Mouse (Mus musculus) CH12.LX (cell line): ENCODE results near the gene Myom1. TPM values are rescaled to one million over a fixed set of nuclear protein-coding genes. Genes with fewer than 3 reads are reported as not detected.
A peak's percentile ranks its signal among the peaks of the same experiment; 100 is the strongest.

Experiments
- DNase-seq: peaks from one replicate; pipeline ENCODE4 v3.0.0-alpha.2; 2013; ENCODE audit errors: extremely low read depth
- H3K27ac ChIP-seq: 2 replicates; pipeline ENCODE4 v1.5.1; 2012; ENCODE audit warnings: low read depth, mild to moderate bottlenecking, control low read depth, moderate library complexity; ENCODE audit not compliant: insufficient read depth
- H3K27me3 ChIP-seq: replicated peaks from 2 replicates; pipeline ENCODE3; 2012; ENCODE audit warnings: inconsistent platforms
- H3K36me3 ChIP-seq, 2 experiments: replicated peaks in 1 of 2; 2 replicates each; pipeline versions ENCODE3 to v1.6.1; 2012; ENCODE audit warnings: inconsistent platforms in 1 of 2, low read length in 1 of 2, mild to moderate bottlenecking in 1 of 2, mixed read lengths in 1 of 2, moderate library complexity in 1 of 2; ENCODE audit not compliant: control insufficient read depth in 1 of 2, insufficient read depth in 1 of 2
- H3K4me1 ChIP-seq, 2 experiments: 2 replicates each; pipeline ENCODE4 v1.6.1; 2012; ENCODE audit warnings: inconsistent platforms in 1 of 2, moderate library complexity in 1 of 2; ENCODE audit not compliant: insufficient read depth in 2 of 2, control insufficient read depth in 1 of 2
- H3K4me2 ChIP-seq: 2 replicates; pipeline ENCODE4 v1.6.1; 2012; ENCODE audit warnings: low read depth, mild to moderate bottlenecking, control low read depth; ENCODE audit not compliant: poor library complexity, insufficient read depth, severe bottlenecking
- H3K4me3 ChIP-seq, 3 experiments: fragments of 150-350 bp in 1 of 3; sonication (generic) in 1 of 3; replicated peaks in 1 of 3; 2 replicates each; pipeline versions ENCODE3 to v1.5.1; 2011 to 2012; ENCODE audit warnings: low read depth in 2 of 3, low read length in 2 of 3, mild to moderate bottlenecking in 2 of 3, moderate library complexity in 2 of 3, control low read depth in 1 of 3, improper control_type of control experiment in 1 of 3, inconsistent platforms in 1 of 3, mixed read lengths in 1 of 3; ENCODE audit not compliant: poor library complexity in 1 of 3
- H3K79me2 ChIP-seq: replicated peaks from 2 replicates; pipeline ENCODE4 v1.6.1; 2012; ENCODE audit warnings: mild to moderate bottlenecking, moderate library complexity; ENCODE audit not compliant: control insufficient read depth, poor library complexity, insufficient read depth, severe bottlenecking; ENCODE audit errors: extremely low read depth
- H3K9ac ChIP-seq: 2 replicates; pipeline ENCODE4 v1.6.1; 2012; ENCODE audit warnings: low read depth, mild to moderate bottlenecking, control low read depth, moderate library complexity; ENCODE audit not compliant: insufficient read depth
- H3K9me3 ChIP-seq: replicated peaks from 2 replicates; pipeline ENCODE3; 2012; ENCODE audit warnings: low read length, inconsistent platforms, mixed read lengths
- BHLHE40 ChIP-seq: IDR thresholded peaks from 2 replicates; pipeline ENCODE4 v1.6.1; 2011; ENCODE audit warnings: mild to moderate bottlenecking, low read depth, low read length, improper control_type of control experiment
- CHD1 ChIP-seq: IDR thresholded peaks from 2 replicates; pipeline ENCODE4 v1.6.1; 2012; ENCODE audit warnings: low read depth, low read length, improper control_type of control experiment, inconsistent platforms
- CTCF ChIP-seq, 2 experiments: IDR thresholded peaks in 1 of 2; conservative IDR thresholded peaks in 1 of 2; 2 replicates each; pipeline ENCODE4 v1.5.1; 2011 to 2012; ENCODE audit warnings: low read depth in 2 of 2, low read length in 2 of 2, improper control_type of control experiment in 1 of 2, inconsistent platforms in 1 of 2, mild to moderate bottlenecking in 1 of 2, moderate library complexity in 1 of 2
- E2F4 ChIP-seq: IDR thresholded peaks from 2 replicates; pipeline ENCODE4 v1.6.1; 2011; ENCODE audit warnings: low read depth, low read length, improper control_type of control experiment; ENCODE audit not compliant: insufficient replicate concordance
- ETS1 ChIP-seq: conservative IDR thresholded peaks from 2 replicates; pipeline ENCODE4 v1.6.1; 2012; ENCODE audit warnings: low read depth, mild to moderate bottlenecking, inconsistent platforms, low read length, improper control_type of control experiment, moderate library complexity
- HCFC1 ChIP-seq: IDR thresholded peaks from 2 replicates; pipeline ENCODE4 v1.6.1; 2012; ENCODE audit warnings: low read depth, mild to moderate bottlenecking, inconsistent platforms, low read length, improper control_type of control experiment
- IRF4 ChIP-seq: IDR thresholded peaks from 2 replicates; pipeline ENCODE4 v1.6.1; 2014; ENCODE audit warnings: low read depth, mild to moderate bottlenecking, inconsistent platforms, low read length, improper control_type of control experiment
- JUND ChIP-seq: conservative IDR thresholded peaks from 2 replicates; pipeline ENCODE4 v1.6.1; 2011; ENCODE audit warnings: low read depth, low read length, improper control_type of control experiment
- KAT2A ChIP-seq: IDR thresholded peaks from 2 replicates; pipeline ENCODE4 v1.6.1; 2012; ENCODE audit warnings: low read length, improper control_type of control experiment, inconsistent platforms; ENCODE audit not compliant: insufficient replicate concordance
- MAFK ChIP-seq: IDR thresholded peaks from 2 replicates; pipeline ENCODE4 v1.6.1; 2011; ENCODE audit warnings: low read length, improper control_type of control experiment; ENCODE audit not compliant: insufficient replicate concordance
- MAZ ChIP-seq: IDR thresholded peaks from 2 replicates; pipeline ENCODE4 v1.6.1; 2012; ENCODE audit warnings: low read depth, mild to moderate bottlenecking, inconsistent platforms, low read length, improper control_type of control experiment, moderate library complexity
- MEF2A ChIP-seq: IDR thresholded peaks from 2 replicates; pipeline ENCODE4 v1.6.1; 2014; ENCODE audit warnings: low read depth, mild to moderate bottlenecking, inconsistent platforms, low read length, improper control_type of control experiment, borderline replicate concordance
- MXI1 ChIP-seq: IDR thresholded peaks from 2 replicates; pipeline ENCODE4 v1.6.1; 2011; ENCODE audit warnings: mild to moderate bottlenecking, low read depth, low read length, improper control_type of control experiment
- SIN3A ChIP-seq: IDR thresholded peaks from 2 replicates; pipeline ENCODE4 v1.6.1; 2012; ENCODE audit warnings: low read length, improper control_type of control experiment, inconsistent platforms
- UBTF ChIP-seq: IDR thresholded peaks from 2 replicates; pipeline ENCODE4 v1.6.1; 2012; ENCODE audit warnings: low read depth, mild to moderate bottlenecking, inconsistent platforms, low read length, improper control_type of control experiment, moderate library complexity
- ZC3H11A ChIP-seq: IDR thresholded peaks from 2 replicates; pipeline ENCODE4 v1.6.1; 2012; ENCODE audit warnings: low read depth, mild to moderate bottlenecking, inconsistent platforms, low read length, improper control_type of control experiment
- ZKSCAN1 ChIP-seq: IDR thresholded peaks from 2 replicates; pipeline ENCODE4 v1.6.1; 2012; ENCODE audit warnings: low read depth, inconsistent platforms, low read length, improper control_type of control experiment, borderline replicate concordance
- ZNF384 ChIP-seq: IDR thresholded peaks from 2 replicates; pipeline ENCODE4 v1.6.1; 2012; ENCODE audit warnings: low read depth, low read length, improper control_type of control experiment, inconsistent platforms
- dilution Hi-C: fragments of 300-500 bp; cut with MboI; formaldehyde crosslinking; loops from 2 replicates; pipeline ENCODE4 v1.14.3; 2020; ENCODE audit warnings: low sequenced_read_pairs; ENCODE audit not compliant: extremely low pct_unique_long_range_greater_than_20kb, extremely low pct_ligation_motif_present
- in situ Hi-C: fragments of 300-500 bp; cut with MboI; formaldehyde crosslinking; loops from 3 replicates; pipeline ENCODE4 v1.14.3; 2019; ENCODE audit warnings: low sequenced_read_pairs, low pct_ligation_motif_present, low pct_unique_long_range_greater_than_20kb, mixed read lengths
- polyA plus RNA-seq: library from polyadenylated mRNA; unstranded; fragments of >175 nt; gene quantifications from 2 replicates; pipeline ENCODE4 v1.2.1, GENCODE M21; 2012; ENCODE audit warnings: low read depth; ENCODE audit not compliant: insufficient read length
- total RNA-seq, 2 experiments: library from RNA; depleted of rRNA; stranded (reverse); fragments of 300-350 nt in 1 of 2; fragments of >200 nt in 1 of 2; gene quantifications; 2 replicates each; pipeline ENCODE4 v1.2.3; 2012 to 2014

Myom1 gene
- total and polyA plus RNA-seq, 3 experiments: 0.26 to 0.93 (median 0.55) TPM

DNA sequence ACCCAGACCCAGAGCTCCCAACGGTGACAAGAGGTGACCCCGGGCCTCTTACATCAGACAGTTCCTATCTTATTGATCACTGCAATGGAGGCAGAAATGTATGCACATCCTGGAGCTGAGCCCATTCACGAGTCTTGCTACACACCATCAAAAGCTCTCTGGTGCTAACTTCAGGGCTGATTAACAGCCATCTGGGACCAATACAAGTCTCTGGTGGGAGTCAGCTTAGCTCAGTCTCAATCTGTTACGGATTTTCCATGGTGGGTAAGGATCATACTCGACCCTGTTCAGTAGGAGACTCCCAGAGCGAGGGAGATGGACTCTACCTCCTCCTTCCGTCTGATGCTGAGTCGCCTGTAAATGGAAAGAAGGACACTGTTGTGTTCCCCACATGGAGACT is 157.3 kb downstream of the Myom1 start:
- no peak for TF ChIP-seq BHLHE40
- no peak for TF ChIP-seq ZNF384
- TF ChIP-seq MXI1: no peak
- TF ChIP-seq KAT2A: no peak
- no peak for TF ChIP-seq CTCF (conservative IDR thresholded peaks at IDR 0.05 in 1 of 2, IDR thresholded peaks at IDR 0.05 in 1 of 2; ENCODE audit: low read depth in 2 of 2, low read length in 2 of 2)
- no peak for TF ChIP-seq IRF4
- no peak for TF ChIP-seq HCFC1
- no peak for TF ChIP-seq E2F4
- TF ChIP-seq SIN3A: no peak
- TF ChIP-seq MAFK: no peak
- TF ChIP-seq CHD1: no peak
- TF ChIP-seq UBTF: no peak
- no peak for TF ChIP-seq MEF2A
- TF ChIP-seq ZC3H11A: no peak
- no peak for TF ChIP-seq ETS1
- TF ChIP-seq JUND: no peak
- no peak for TF ChIP-seq MAZ
- dilution Hi-C loops (no loop called here), in situ Hi-C loops (no loop called here)
- Histone ChIP-seq H3K79me2 (no peaks in the 10 kb centered on the region), H3K27me3 (no peaks in the 10 kb centered on the region), H3K4me1 (peaks cover 0 to 14% of the 10 kb centered on the region in 2 experiments; a peak in 2 of 4 replicates), H3K9ac (no peak overlapping the region), H3K27ac (no peak overlapping the region), H3K4me2 (no peak overlapping the region), H3K4me3 (no peak overlapping the region), H3K9me3 (no peaks in the 10 kb centered on the region), H3K36me3 (no peaks in the 10 kb centered on the region)
- no peak for DNase-seq

DNA sequence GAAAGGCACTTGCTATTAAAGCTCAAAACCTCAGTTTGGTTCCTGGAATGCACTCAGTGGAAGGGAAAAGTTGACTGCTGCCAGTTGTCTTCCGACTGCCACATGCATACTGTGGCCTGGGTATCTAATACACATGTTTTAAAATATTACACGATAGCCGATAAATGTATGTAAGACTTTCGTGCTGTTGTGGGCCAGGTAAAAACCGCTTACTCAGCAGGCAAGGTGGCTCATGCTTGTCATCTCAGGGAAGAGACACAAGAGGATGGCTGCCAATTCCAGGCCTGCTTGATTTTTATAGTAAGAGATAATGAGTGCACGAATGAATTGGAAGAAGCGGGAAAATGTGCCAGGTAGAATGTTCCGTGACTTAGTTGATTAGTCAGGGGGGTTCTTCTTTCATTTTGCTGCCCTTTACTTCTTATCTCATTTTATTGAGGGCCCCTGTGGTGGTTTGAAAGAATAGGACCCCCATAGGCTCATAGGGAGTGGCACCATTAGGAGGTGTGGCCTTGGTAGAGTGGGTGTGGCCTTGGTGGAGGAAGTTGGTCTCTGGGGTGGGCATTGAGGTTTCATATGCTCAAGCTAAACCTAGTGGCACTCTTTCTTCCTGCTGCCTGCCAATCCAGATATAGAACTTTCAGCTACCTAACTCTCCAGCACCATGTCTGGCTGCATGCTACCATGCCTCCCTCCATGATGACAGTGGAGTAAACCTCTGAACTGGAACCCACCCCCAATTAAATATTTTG is 158.0 kb downstream of the Myom1 start:
- Histone ChIP-seq H3K79me2 (no peaks in the 10 kb centered on the region), H3K9ac (no peak overlapping the region), H3K4me3 (no peak overlapping the region), H3K36me3 (no peaks in the 10 kb centered on the region), H3K27ac (no peak overlapping the region), H3K27me3 (no peaks in the 10 kb centered on the region), H3K4me1 (peaks cover 3 to 20% of the 10 kb centered on the region in 2 experiments; a peak in 3 of 4 replicates), H3K9me3 (no peaks in the 10 kb centered on the region), H3K4me2 (0 out of 2 replicates have a peak overlapping the region, but pooled peaks have one; percentile 7)
- dilution Hi-C loops (no loop called here), in situ Hi-C loops (no loop called here)
- no peak for DNase-seq
- TF ChIP-seq ZKSCAN1 (no peak), MAFK (peak; percentile 84)
